In the genomic region with DNA sequence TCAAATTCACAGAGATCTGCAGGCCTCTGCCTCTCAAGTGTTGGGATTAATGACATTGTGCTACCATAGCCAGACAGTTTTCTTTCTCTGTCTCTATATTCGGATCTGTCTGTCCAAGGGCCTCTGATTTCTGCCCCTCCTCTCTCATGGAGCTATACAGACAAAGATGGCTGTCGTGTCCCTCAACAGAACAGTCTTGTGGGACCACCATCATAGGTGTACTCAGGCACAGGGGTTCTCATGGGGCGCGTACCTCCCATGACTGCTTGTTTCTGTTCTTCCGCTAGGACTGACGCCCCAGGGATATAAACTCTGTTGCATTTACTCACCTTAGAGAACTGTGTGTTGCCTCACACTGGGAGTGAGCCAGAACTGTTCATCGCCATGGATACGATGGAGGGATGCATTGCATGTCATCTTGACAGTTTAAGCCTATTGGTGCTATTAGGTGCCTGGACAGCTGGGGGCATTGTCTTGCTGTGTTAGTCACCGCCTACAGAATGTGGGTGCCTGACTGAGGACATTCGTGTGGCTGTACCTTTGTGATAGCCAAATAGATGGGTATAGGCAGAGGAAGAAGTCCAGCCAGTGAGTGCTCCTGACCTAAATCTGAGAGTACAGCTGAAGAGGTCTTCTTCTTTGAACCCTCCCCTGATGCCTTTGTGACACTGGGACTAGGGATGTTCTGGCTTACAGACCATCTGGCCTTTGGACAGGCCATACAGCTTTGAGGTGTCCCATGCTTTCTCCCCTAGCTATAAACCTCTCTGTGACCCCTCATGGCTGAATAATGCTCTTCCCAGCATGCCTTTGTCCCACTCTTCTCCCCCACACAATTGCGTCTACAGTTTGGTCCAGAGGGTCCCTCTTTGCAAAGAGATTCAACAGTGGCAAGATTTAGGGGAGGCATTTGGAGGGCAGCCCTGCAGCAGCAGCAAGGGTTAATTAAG, we compare ENCODE assay signal across 13 mouse cellular contexts.
DNase-seq lines count a peak whose midpoint lies in the region; ATAC-seq and TF ChIP-seq lines count a peak whose summit lies in the region.
"Had no signal": no experiment of that assay in that cellular context is flagged by ENCODE, and none has a peak within 500 bp of the region (broad histone marks: within the 10 kb centered on the region; RNA-seq: fewer than 3 reads in every experiment).

No protein-coding gene starts in this region.

- no peak overlapping the region for H3K27ac ChIP-seq in lung, postnatal 0 days (ENCODE audit: low read length)
- peak overlapping the region; percentile 59 for H3K27ac ChIP-seq in forebrain, embryonic 12.5 days
- peak overlapping the region; percentile 64 for H3K27ac ChIP-seq in midbrain, embryonic 12.5 days (replicated peaks)
- H3K27ac ChIP-seq in stomach, postnatal 0 days (replicated peaks): peak overlapping the region; percentile 69
- no peak overlapping the region for H3K27ac ChIP-seq in heart, embryonic 12.5 days (ENCODE audit: poor library complexity, severe bottlenecking)
- H3K27ac ChIP-seq: liver, embryonic 15.5 days had no signal

- H3K9ac ChIP-seq in lung, postnatal 0 days (replicated peaks; ENCODE audit: low read depth): no peak overlapping the region
- H3K9ac ChIP-seq in forebrain, embryonic 12.5 days: no peak overlapping the region
- no peak overlapping the region for H3K9ac ChIP-seq in midbrain, embryonic 12.5 days (replicated peaks)
- no peak overlapping the region for H3K9ac ChIP-seq in stomach, postnatal 0 days (ENCODE audit: low read length)
- H3K9ac ChIP-seq in heart, embryonic 12.5 days: no peak overlapping the region
- H3K9ac ChIP-seq: liver, embryonic 15.5 days had no signal

- ATAC-seq in lung, postnatal 0 days: no peak
- peak; percentile 64 for ATAC-seq in forebrain, embryonic 12.5 days (ENCODE audit: low FRiP score)
- ATAC-seq in midbrain, embryonic 12.5 days (ENCODE audit: low FRiP score, low read depth): peak; percentile 67
- ATAC-seq in stomach, postnatal 0 days (ENCODE audit: low FRiP score, low TSS enrichment): no peak
- ATAC-seq in CD4-positive, CD25-positive, alpha-beta regulatory T cell, adult 4 months: no peak
- no peak for ATAC-seq in heart, embryonic 12.5 days (ENCODE audit: insufficient number of reproducible peaks, low FRiP score)

- no peak for DNase-seq in lung, postnatal 0 days (ENCODE audit: low spot score)
- DNase-seq in lung, adult 2 months: no peak
- no peak for DNase-seq in stomach, postnatal 0 days (ENCODE audit: low spot score)
- no peak for DNase-seq in left cerebral cortex, adult 11 months (ENCODE audit: low spot score)
- DNase-seq: adrenal gland, postnatal 36 days; cerebellum, adult 9-11 months; heart, postnatal 4 days had no signal

- no peaks in the 10 kb centered on the region for H3K9me3 ChIP-seq in lung, postnatal 0 days (ENCODE audit: low read length)
- no peaks in the 10 kb centered on the region for H3K9me3 ChIP-seq in forebrain, embryonic 12.5 days
- H3K9me3 ChIP-seq in midbrain, embryonic 12.5 days: no peaks in the 10 kb centered on the region
- no peaks in the 10 kb centered on the region for H3K9me3 ChIP-seq in stomach, postnatal 0 days (ENCODE audit: control insufficient read depth, low read length)
- H3K9me3 ChIP-seq in heart, embryonic 12.5 days (replicated peaks): no peaks in the 10 kb centered on the region
- H3K9me3 ChIP-seq: liver, embryonic 15.5 days had no signal

- no peak for TF ChIP-seq POLR2A in lung, adult 2 months (IDR thresholded peaks at IDR 0.05; ENCODE audit: borderline replicate concordance, extremely low read depth, low read depth, low read length)

- TF ChIP-seq EP300 in lung, postnatal 0 days (IDR thresholded peaks at IDR 0.05): no peak
- no peak for TF ChIP-seq EP300 in stomach, postnatal 0 days (optimal IDR thresholded peaks at IDR 0.05)

- WGBS in lung, postnatal 0 days: 73% methylated on average over 11 of the region's 11 CpGs
- WGBS in lung, adult 2 months: 82% methylated on average over 11 of the region's 11 CpGs
- WGBS in forebrain, embryonic 12.5 days: 56% methylated on average over 11 of the region's 11 CpGs
- WGBS in midbrain, embryonic 12.5 days: 36% methylated on average over 11 of the region's 11 CpGs
- WGBS in stomach, postnatal 0 days: 65% methylated on average over 11 of the region's 11 CpGs
- WGBS in heart, embryonic 12.5 days: 75% methylated on average over 11 of the region's 11 CpGs

- H3K4me1 ChIP-seq in lung, postnatal 0 days (ENCODE audit: insufficient read depth, low read depth, low read length): 0 out of 2 replicates have a peak, but pooled peaks cover 3% of the 10 kb centered on the region
- peaks cover 14% of the 10 kb centered on the region for H3K4me1 ChIP-seq in lung, adult 2 months (ENCODE audit: control insufficient read depth, insufficient read depth, low read length)
- peaks cover 29% of the 10 kb centered on the region for H3K4me1 ChIP-seq in forebrain, embryonic 12.5 days
- peaks cover 31% of the 10 kb centered on the region for H3K4me1 ChIP-seq in midbrain, embryonic 12.5 days
- peaks cover 12% of the 10 kb centered on the region; the same call in 1 of the 2 replicates for H3K4me1 ChIP-seq in stomach, postnatal 0 days (replicated peaks; ENCODE audit: control insufficient read depth, insufficient read depth)
- peaks cover 21% of the 10 kb centered on the region for H3K4me1 ChIP-seq in heart, embryonic 12.5 days (replicated peaks)
- H3K4me1 ChIP-seq: liver, embryonic 15.5 days had no signal

- peak; percentile 21; the same call in 1 of the 2 replicates for TF ChIP-seq CTCF in lung, postnatal 0 days (IDR thresholded peaks at IDR 0.05)
- no peak for TF ChIP-seq CTCF in lung, adult 2 months (IDR thresholded peaks at IDR 0.05; ENCODE audit: insufficient read depth, low read length)
- no peak for TF ChIP-seq CTCF in stomach, postnatal 0 days (IDR thresholded peaks at IDR 0.05; ENCODE audit: low read depth)

- H3K36me3 ChIP-seq in lung, postnatal 0 days (ENCODE audit: insufficient read depth, low read length): no peaks in the 10 kb centered on the region
- no peaks in the 10 kb centered on the region for H3K36me3 ChIP-seq in forebrain, embryonic 12.5 days (replicated peaks)
- no peaks in the 10 kb centered on the region for H3K36me3 ChIP-seq in midbrain, embryonic 12.5 days
- H3K36me3 ChIP-seq in stomach, postnatal 0 days (ENCODE audit: control insufficient read depth, insufficient read depth, low read length): no peaks in the 10 kb centered on the region
- H3K36me3 ChIP-seq in heart, embryonic 12.5 days: no peaks in the 10 kb centered on the region
- H3K36me3 ChIP-seq: G1E; liver, embryonic 15.5 days had no signal

- H3K4me2 ChIP-seq in lung, postnatal 0 days (replicated peaks; ENCODE audit: low read depth, low read length): no peak overlapping the region
- H3K4me2 ChIP-seq in forebrain, embryonic 12.5 days: no peak overlapping the region
- no peak overlapping the region; the same call in 1 of the 2 replicates for H3K4me2 ChIP-seq in midbrain, embryonic 12.5 days (replicated peaks)
- no peak overlapping the region for H3K4me2 ChIP-seq in stomach, postnatal 0 days (replicated peaks; ENCODE audit: low read depth)
- no peak overlapping the region for H3K4me2 ChIP-seq in heart, embryonic 12.5 days
- H3K4me2 ChIP-seq: liver, embryonic 15.5 days had no signal

- no peaks in the 10 kb centered on the region for H3K27me3 ChIP-seq in lung, postnatal 0 days (replicated peaks; ENCODE audit: insufficient read depth, low read length)
- no peaks in the 10 kb centered on the region for H3K27me3 ChIP-seq in forebrain, embryonic 12.5 days
- H3K27me3 ChIP-seq in midbrain, embryonic 12.5 days: no peaks in the 10 kb centered on the region
- H3K27me3 ChIP-seq in stomach, postnatal 0 days (ENCODE audit: control insufficient read depth, insufficient read depth, low read length): no peaks in the 10 kb centered on the region
- no peaks in the 10 kb centered on the region for H3K27me3 ChIP-seq in heart, embryonic 12.5 days (replicated peaks)

- H3K4me3 ChIP-seq in lung, postnatal 0 days (ENCODE audit: low read depth, low read length): no peak overlapping the region
- no peak overlapping the region for H3K4me3 ChIP-seq in lung, adult 2 months (replicated peaks; ENCODE audit: extremely low read depth, low read depth, low read length)
- H3K4me3 ChIP-seq in forebrain, embryonic 12.5 days (replicated peaks): no peak overlapping the region
- H3K4me3 ChIP-seq in midbrain, embryonic 12.5 days: no peak overlapping the region
- H3K4me3 ChIP-seq in stomach, postnatal 0 days (ENCODE audit: low read depth, low read length): no peak overlapping the region
- no peak overlapping the region for H3K4me3 ChIP-seq in heart, embryonic 12.5 days
- H3K4me3 ChIP-seq: liver, embryonic 15.5 days had no signal

Comparison
In these comparisons a context has a peak if more than half of its experiments do, and no peak if none do; other contexts are left out.
1. ATAC-seq: peak in forebrain, embryonic 12.5 days (single experiment) and midbrain, embryonic 12.5 days (single experiment); none in lung, postnatal 0 days (single experiment), stomach, postnatal 0 days (single experiment), CD4-positive, CD25-positive, alpha-beta regulatory T cell, adult 4 months (single experiment) and heart, embryonic 12.5 days (single experiment).
2. H3K27ac ChIP-seq: peak in forebrain, embryonic 12.5 days (single experiment), midbrain, embryonic 12.5 days (single experiment) and stomach, postnatal 0 days (single experiment); none in lung, postnatal 0 days (single experiment) and heart, embryonic 12.5 days (single experiment).